In the genomic region with DNA sequence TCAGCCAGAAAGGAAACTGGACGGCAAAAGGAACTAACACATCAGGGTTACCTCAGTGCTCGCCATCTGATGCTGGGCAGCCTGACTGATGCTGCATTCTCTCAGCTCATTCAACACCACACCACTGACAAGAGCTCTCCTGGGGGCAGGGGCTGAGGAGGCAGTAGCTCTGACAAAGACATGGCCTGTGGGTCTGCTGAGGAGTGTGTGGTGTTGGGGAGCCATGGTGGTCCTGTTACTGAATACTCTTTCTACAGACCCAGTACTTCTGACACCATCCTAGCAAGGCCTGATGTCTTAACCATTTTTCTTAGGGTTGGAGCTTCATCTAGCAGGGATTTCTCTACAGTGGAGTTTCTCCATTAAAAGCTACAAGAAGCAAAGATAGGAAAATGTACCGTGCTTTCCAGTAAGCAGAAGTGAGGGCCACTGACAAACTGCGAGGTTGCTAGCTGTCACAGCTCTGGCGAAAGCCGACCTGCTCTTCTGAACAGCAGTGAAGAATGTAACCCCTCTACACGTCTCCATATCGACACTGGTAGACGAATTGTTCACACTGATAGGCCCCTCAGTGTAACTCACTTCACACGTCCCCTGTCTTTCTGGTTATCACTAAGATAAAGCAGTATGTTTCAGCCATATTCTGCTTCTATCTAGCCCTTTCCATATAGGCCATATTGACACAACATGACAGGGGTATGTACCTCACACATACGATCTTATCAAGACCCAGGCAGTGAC, we compare ENCODE assay signal across 14 mouse cellular contexts.
DNase-seq lines count a peak whose midpoint lies in the region; ATAC-seq and TF ChIP-seq lines count a peak whose summit lies in the region.
"Had no signal": no experiment of that assay in that cellular context is flagged by ENCODE, and none has a peak within 500 bp of the region (broad histone marks: within the 10 kb centered on the region; RNA-seq: fewer than 3 reads in every experiment).

No protein-coding gene starts in this region.

- ATAC-seq in heart, embryonic 12.5 days (ENCODE audit: insufficient number of reproducible peaks, low FRiP score): peak; percentile 71; the same call in 1 of the 2 replicates
- no peak for ATAC-seq in intestine, embryonic 14.5 days (replicated peaks; ENCODE audit: low FRiP score, low TSS enrichment, low read depth)
- no peak for ATAC-seq in intestine, embryonic 15.5 days
- peak; percentile 57; the same call in 1 of the 2 replicates for ATAC-seq in hindbrain, embryonic 13.5 days (ENCODE audit: low FRiP score)
- ATAC-seq: forebrain, embryonic 15.5 days had no signal

- no peaks in the 10 kb centered on the region for H3K9me3 ChIP-seq in heart, embryonic 12.5 days (replicated peaks)
- no peaks in the 10 kb centered on the region for H3K9me3 ChIP-seq in intestine, embryonic 14.5 days (ENCODE audit: control insufficient read depth, low read length)
- H3K9me3 ChIP-seq in intestine, embryonic 15.5 days: no peaks in the 10 kb centered on the region
- no peaks in the 10 kb centered on the region for H3K9me3 ChIP-seq in hindbrain, embryonic 13.5 days
- H3K9me3 ChIP-seq: forebrain, embryonic 15.5 days; limb, embryonic 12.5 days had no signal

- 18% methylated on average over 11 of the region's 11 CpGs for WGBS in heart, embryonic 12.5 days
- WGBS in heart, adult 2 months: 77% methylated on average over 11 of the region's 11 CpGs
- WGBS in intestine, embryonic 14.5 days: 76% methylated on average over 11 of the region's 11 CpGs
- WGBS in intestine, embryonic 15.5 days: 74% methylated on average over 11 of the region's 11 CpGs
- 62% methylated on average over 11 of the region's 11 CpGs for WGBS in hindbrain, embryonic 13.5 days

- peaks cover 27% of the 10 kb centered on the region for H3K4me1 ChIP-seq in heart, embryonic 12.5 days (replicated peaks)
- H3K4me1 ChIP-seq in heart, adult 2 months (ENCODE audit: control insufficient read depth, insufficient read depth, low read length): peaks cover 1% of the 10 kb centered on the region; the same call in 1 of the 2 replicates
- H3K4me1 ChIP-seq in intestine, embryonic 14.5 days (replicated peaks; ENCODE audit: control insufficient read depth, insufficient read depth, low read length): peaks cover 8% of the 10 kb centered on the region; the same call in 1 of the 2 replicates
- H3K4me1 ChIP-seq in intestine, embryonic 15.5 days (replicated peaks): 0 out of 2 replicates have a peak, but pooled peaks cover 4% of the 10 kb centered on the region
- 0 out of 2 replicates have a peak, but pooled peaks cover 15% of the 10 kb centered on the region for H3K4me1 ChIP-seq in hindbrain, embryonic 13.5 days (replicated peaks)

- no peaks in the 10 kb centered on the region for H3K79me2 ChIP-seq in heart, adult 2 months (replicated peaks; ENCODE audit: control insufficient read depth, insufficient read depth, low read length)

- intact Hi-C loops in heart, adult 2 months (cut with DNase I): no loop called here

- no peak for TF ChIP-seq EP300 in heart, adult 2 months (IDR thresholded peaks at IDR 0.05; ENCODE audit: insufficient read depth, low read depth, low read length)

- no peak overlapping the region for H3K9ac ChIP-seq in heart, embryonic 12.5 days
- no peak overlapping the region for H3K9ac ChIP-seq in heart, adult 2 months (ENCODE audit: low read depth, low read length)
- H3K9ac ChIP-seq in intestine, embryonic 14.5 days (ENCODE audit: low read length): no peak overlapping the region
- no peak overlapping the region for H3K9ac ChIP-seq in intestine, embryonic 15.5 days
- no peak overlapping the region for H3K9ac ChIP-seq in hindbrain, embryonic 13.5 days
- H3K9ac ChIP-seq: forebrain, embryonic 15.5 days; limb, embryonic 12.5 days had no signal

- no peaks in the 10 kb centered on the region for H3K27me3 ChIP-seq in heart, embryonic 12.5 days (replicated peaks)
- H3K27me3 ChIP-seq in heart, adult 2 months (ENCODE audit: control insufficient read depth, insufficient read depth, low read length): no peaks in the 10 kb centered on the region
- H3K27me3 ChIP-seq in intestine, embryonic 14.5 days (replicated peaks; ENCODE audit: control insufficient read depth, insufficient read depth, low read length): no peaks in the 10 kb centered on the region
- no peaks in the 10 kb centered on the region for H3K27me3 ChIP-seq in intestine, embryonic 15.5 days (replicated peaks)
- H3K27me3 ChIP-seq in hindbrain, embryonic 13.5 days: no peaks in the 10 kb centered on the region
- H3K27me3 ChIP-seq: forebrain, embryonic 15.5 days; limb, embryonic 12.5 days had no signal

- no peak for DNase-seq in heart, adult 2 months
- DNase-seq in intestine, embryonic 14.5 days (ENCODE audit: low spot score): peak; percentile 46
- DNase-seq in CD4-positive helper T cell, adult 2 months (ENCODE audit: low read depth, low spot score): peak; percentile 33
- no peak for DNase-seq in c-Kit-positive CD71-positive TER-119-positive erythroid progenitor cells, embryonic 14.5 days (ENCODE audit: low spot score)
- no peak for DNase-seq in adrenal gland, postnatal 14 days
- DNase-seq: adrenal gland, postnatal 10 days; cerebellum, adult 9-10 months; embryo, embryonic 11 days; lung, postnatal 14 days had no signal

- TF ChIP-seq POLR2A in heart, adult 2 months (IDR thresholded peaks at IDR 0.05; ENCODE audit: insufficient read depth, low read depth, low read length): no peak

- H3K4me3 ChIP-seq in heart, embryonic 12.5 days: no peak overlapping the region
- H3K4me3 ChIP-seq in heart, adult 2 months: no peak overlapping the region
- no peak overlapping the region for H3K4me3 ChIP-seq in intestine, embryonic 14.5 days (ENCODE audit: low read depth, low read length)
- H3K4me3 ChIP-seq in intestine, embryonic 15.5 days (replicated peaks): no peak overlapping the region
- no peak overlapping the region for H3K4me3 ChIP-seq in hindbrain, embryonic 13.5 days
- H3K4me3 ChIP-seq: forebrain, embryonic 15.5 days; limb, embryonic 12.5 days had no signal

- peak overlapping the region; percentile 39 for H3K4me2 ChIP-seq in heart, embryonic 12.5 days
- H3K4me2 ChIP-seq in intestine, embryonic 14.5 days (ENCODE audit: low read length): no peak overlapping the region
- no peak overlapping the region for H3K4me2 ChIP-seq in intestine, embryonic 15.5 days (replicated peaks)
- H3K4me2 ChIP-seq in hindbrain, embryonic 13.5 days: no peak overlapping the region
- H3K4me2 ChIP-seq: forebrain, embryonic 15.5 days; limb, embryonic 12.5 days had no signal

- H3K27ac ChIP-seq in heart, embryonic 12.5 days (ENCODE audit: poor library complexity, severe bottlenecking): peak overlapping the region; percentile 87
- no peak overlapping the region for H3K27ac ChIP-seq in heart, adult 2 months
- no peak overlapping the region for H3K27ac ChIP-seq in intestine, embryonic 14.5 days (ENCODE audit: low read depth)
- no peak overlapping the region for H3K27ac ChIP-seq in intestine, embryonic 15.5 days
- no peak overlapping the region for H3K27ac ChIP-seq in hindbrain, embryonic 13.5 days
- H3K27ac ChIP-seq: forebrain, embryonic 15.5 days; limb, embryonic 12.5 days had no signal

- TF ChIP-seq CTCF in heart, adult 2 months (IDR thresholded peaks at IDR 0.05): no peak

- H3K36me3 ChIP-seq in heart, embryonic 12.5 days: no peaks in the 10 kb centered on the region
- no peaks in the 10 kb centered on the region for H3K36me3 ChIP-seq in heart, adult 2 months (ENCODE audit: control insufficient read depth, insufficient read depth, low read length)
- H3K36me3 ChIP-seq in intestine, embryonic 14.5 days (ENCODE audit: control insufficient read depth, insufficient read depth, low read length): no peaks in the 10 kb centered on the region; the same call in 1 of the 2 replicates
- H3K36me3 ChIP-seq in intestine, embryonic 15.5 days: no peaks in the 10 kb centered on the region
- H3K36me3 ChIP-seq in hindbrain, embryonic 13.5 days: peaks cover 7% of the 10 kb centered on the region
- H3K36me3 ChIP-seq: forebrain, embryonic 15.5 days had no signal

Comparison
In these comparisons a context has a peak if more than half of its experiments do, and no peak if none do; other contexts are left out.
1. ATAC-seq: peak in heart, embryonic 12.5 days (single experiment) and hindbrain, embryonic 13.5 days (single experiment); none in intestine, embryonic 14.5 days (single experiment) and intestine, embryonic 15.5 days (single experiment).
2. DNase-seq: peak in intestine, embryonic 14.5 days (single experiment) and CD4-positive helper T cell, adult 2 months (single experiment); none in heart, adult 2 months (0 of 2), c-Kit-positive CD71-positive TER-119-positive erythroid progenitor cells, embryonic 14.5 days (single experiment) and adrenal gland, postnatal 14 days (single experiment).